Mouse (Mus musculus) heart, embryonic 15.5 days (tissue): ENCODE measurements around the gene Xrcc1. TPM values are rescaled to one million over a fixed set of nuclear protein-coding genes. Genes with fewer than 3 reads are reported as not detected.

Experiments
- ATAC-seq: fragments of 200-750 bp; cut with Nextera tagmentation; replicated peaks from 2 replicates; pipeline ENCODE4 v1.8.0; 2017; ENCODE audit warnings: low read depth, moderate TSS enrichment; ENCODE audit not compliant: insufficient number of reproducible peaks, insufficient read depth, low FRiP score
- H3K27ac ChIP-seq: fragments of 300-500 bp; sonication (generic); 2 replicates; pipeline ENCODE4 v1.5.1; 2015; ENCODE audit warnings: mild to moderate bottlenecking, inconsistent platforms
- H3K27me3 ChIP-seq: fragments of 300-500 bp; sonication (generic); 2 replicates; pipeline ENCODE4 v1.6.1; 2015; ENCODE audit warnings: inconsistent platforms
- H3K36me3 ChIP-seq: fragments of 300-500 bp; sonication (generic); 2 replicates; pipeline ENCODE4 v1.6.1; 2015; ENCODE audit warnings: mild to moderate bottlenecking, inconsistent platforms
- H3K4me1 ChIP-seq: fragments of 300-500 bp; sonication (generic); replicated peaks from 2 replicates; pipeline ENCODE4 v1.6.1; 2015; ENCODE audit warnings: inconsistent platforms
- H3K4me2 ChIP-seq: fragments of 300-500 bp; sonication (generic); 2 replicates; pipeline ENCODE4 v1.6.1; 2015; ENCODE audit warnings: inconsistent platforms, mild to moderate bottlenecking, moderate library complexity
- H3K4me3 ChIP-seq: fragments of 300-500 bp; sonication (generic); 2 replicates; pipeline ENCODE4 v1.5.1; 2015; ENCODE audit warnings: mild to moderate bottlenecking, inconsistent platforms
- H3K9ac ChIP-seq: fragments of 300-500 bp; sonication (generic); 2 replicates; pipeline ENCODE4 v1.6.1; 2015; ENCODE audit warnings: mild to moderate bottlenecking, inconsistent platforms
- H3K9me3 ChIP-seq: fragments of 300-500 bp; sonication (generic); replicated peaks from 2 replicates; pipeline ENCODE4 v1.6.1; 2016; ENCODE audit warnings: inconsistent platforms
- WGBS: fragments of 180-500 bp; shearing (Covaris S2); methylation state at CpG from one replicate; pipeline ENCODE4 v1.1.7; 2015; ENCODE audit warnings: mixed read lengths; 5-methylcytosine and 5-hydroxymethylcytosine counted together
- polyA plus RNA-seq: library from polyadenylated mRNA; unstranded; fragments of >200 nt; fragmentation: Nextera tagmentation; extraction: Ambion mirVana; gene quantifications from 2 replicates; pipeline ENCODE4 v1.2.1, GENCODE M21; 2015

Gene Xrcc1
- polyA plus RNA-seq, 1 experiment from 2014 or later = 56.6 TPM

DNA sequence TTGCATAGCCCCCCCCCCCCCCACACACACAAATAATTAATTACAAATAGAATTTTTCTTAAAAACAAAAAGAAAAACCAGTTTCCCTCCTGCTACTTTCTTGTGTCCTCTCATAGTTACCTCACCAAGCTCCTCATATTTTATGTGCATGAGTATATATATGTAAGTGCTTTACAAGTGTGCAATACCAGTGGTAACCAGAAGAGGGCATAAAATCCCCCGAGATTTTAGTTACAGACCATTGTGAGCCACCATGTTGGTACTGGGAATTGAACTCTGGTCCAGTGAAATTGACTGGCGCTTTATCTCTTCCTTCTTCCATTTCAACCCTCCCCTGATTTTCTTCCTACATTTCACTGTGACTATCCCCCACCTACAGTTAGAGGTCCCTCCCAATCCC is 1.6 kb upstream of the Xrcc1 start:
- no peaks in the 10 kb centered on the region for H3K36me3 ChIP-seq
- H3K4me2 ChIP-seq = no peak overlapping the region
- no peak overlapping the region for H3K4me3 ChIP-seq
- H3K27me3 ChIP-seq = no peaks in the 10 kb centered on the region
- no peak for ATAC-seq
- 86% methylated on average over 2 of the region's 2 CpGs for WGBS
- H3K9ac ChIP-seq = no peak overlapping the region
- no peak overlapping the region for H3K27ac ChIP-seq
- H3K9me3 ChIP-seq = no peaks in the 10 kb centered on the region
- H3K4me1 ChIP-seq = peaks cover 11% of the 10 kb centered on the region

DNA sequence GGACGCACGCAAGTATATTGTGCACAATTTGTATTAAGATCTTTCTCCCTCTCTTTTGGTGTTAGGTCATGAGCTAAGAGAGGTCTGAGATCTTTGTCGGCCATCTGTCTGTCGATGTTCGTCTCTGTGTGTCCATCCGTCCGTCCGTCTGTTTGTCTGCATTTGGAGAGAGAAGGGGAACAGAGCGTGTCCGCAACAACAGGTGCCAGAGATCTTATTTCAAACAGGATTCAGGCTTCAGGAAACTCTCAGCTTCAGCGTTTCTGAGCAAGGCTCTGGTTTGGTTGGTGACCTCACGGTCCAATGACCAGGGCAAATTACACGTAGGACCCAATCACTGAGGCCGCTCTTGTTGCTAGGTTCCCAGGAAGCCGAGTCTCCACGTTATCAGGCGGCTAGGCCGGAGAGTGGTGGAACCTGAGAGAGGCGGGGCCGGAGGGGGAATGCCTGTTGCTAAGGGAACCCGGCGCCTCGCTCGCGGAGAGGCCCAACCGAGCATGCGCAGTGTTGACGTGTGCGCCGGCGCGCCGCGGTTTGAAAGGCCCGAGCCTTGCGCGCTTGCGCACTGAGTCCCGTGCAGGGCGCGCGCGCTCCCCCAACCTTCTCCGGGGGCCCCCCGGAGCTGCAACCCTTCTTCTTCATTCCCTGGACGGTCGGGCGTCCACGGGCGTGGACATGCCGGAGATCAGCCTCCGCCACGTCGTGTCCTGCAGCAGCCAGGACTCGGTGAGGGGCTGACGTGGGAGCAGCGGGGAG is 723 bp downstream of the Xrcc1 start:
- peak; percentile 99 for ATAC-seq
- Histone ChIP-seq H3K36me3 (0 out of 2 replicates have a peak, but pooled peaks cover 3% of the 10 kb centered on the region), H3K27me3 (no peaks in the 10 kb centered on the region), H3K9ac (peak overlapping the region; percentile 93), H3K4me2 (peak overlapping the region; percentile 72), H3K4me1 (peaks cover 11% of the 10 kb centered on the region), H3K4me3 (peak overlapping the region; percentile 94), H3K27ac (peak overlapping the region; percentile 79), H3K9me3 (no peaks in the 10 kb centered on the region)
- under 1% methylated on average over 57 of the region's 57 CpGs for WGBS

DNA sequence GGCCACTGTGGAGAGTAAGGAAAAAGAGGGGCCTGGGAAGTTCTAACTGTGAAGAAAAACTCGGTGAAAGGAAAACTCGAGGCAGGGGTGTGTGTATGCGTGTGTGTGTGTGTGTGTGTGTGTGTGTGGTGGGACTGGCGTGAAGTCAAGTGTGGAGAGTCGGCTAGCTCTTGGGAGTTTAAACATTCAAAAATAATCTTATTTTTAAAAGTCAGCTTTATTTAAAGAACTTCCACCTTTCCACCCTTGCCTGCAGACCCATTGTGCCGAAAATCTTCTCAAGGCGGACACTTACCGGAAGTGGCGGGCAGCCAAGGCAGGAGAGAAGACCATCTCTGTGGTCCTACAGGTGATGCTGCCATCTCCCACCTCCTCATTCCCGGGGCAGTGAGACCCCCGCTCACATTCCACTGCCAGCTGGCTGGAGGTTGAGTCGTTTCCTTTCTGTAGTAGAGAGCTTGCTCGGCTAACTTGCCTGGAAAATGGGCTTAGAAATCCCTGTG is 1.5 kb downstream of the Xrcc1 start:
- peak overlapping the region; percentile 93 for H3K9ac ChIP-seq
- H3K4me1 ChIP-seq = peaks cover 11% of the 10 kb centered on the region
- no peak for ATAC-seq
- peak overlapping the region; percentile 79 for H3K27ac ChIP-seq
- H3K4me3 ChIP-seq = peak overlapping the region; percentile 94
- peak overlapping the region; percentile 72 for H3K4me2 ChIP-seq
- 21% methylated on average over 13 of the region's 13 CpGs for WGBS
- no peaks in the 10 kb centered on the region for H3K27me3 ChIP-seq
- peaks cover 9% of the 10 kb centered on the region for H3K36me3 ChIP-seq
- no peaks in the 10 kb centered on the region for H3K9me3 ChIP-seq

DNA sequence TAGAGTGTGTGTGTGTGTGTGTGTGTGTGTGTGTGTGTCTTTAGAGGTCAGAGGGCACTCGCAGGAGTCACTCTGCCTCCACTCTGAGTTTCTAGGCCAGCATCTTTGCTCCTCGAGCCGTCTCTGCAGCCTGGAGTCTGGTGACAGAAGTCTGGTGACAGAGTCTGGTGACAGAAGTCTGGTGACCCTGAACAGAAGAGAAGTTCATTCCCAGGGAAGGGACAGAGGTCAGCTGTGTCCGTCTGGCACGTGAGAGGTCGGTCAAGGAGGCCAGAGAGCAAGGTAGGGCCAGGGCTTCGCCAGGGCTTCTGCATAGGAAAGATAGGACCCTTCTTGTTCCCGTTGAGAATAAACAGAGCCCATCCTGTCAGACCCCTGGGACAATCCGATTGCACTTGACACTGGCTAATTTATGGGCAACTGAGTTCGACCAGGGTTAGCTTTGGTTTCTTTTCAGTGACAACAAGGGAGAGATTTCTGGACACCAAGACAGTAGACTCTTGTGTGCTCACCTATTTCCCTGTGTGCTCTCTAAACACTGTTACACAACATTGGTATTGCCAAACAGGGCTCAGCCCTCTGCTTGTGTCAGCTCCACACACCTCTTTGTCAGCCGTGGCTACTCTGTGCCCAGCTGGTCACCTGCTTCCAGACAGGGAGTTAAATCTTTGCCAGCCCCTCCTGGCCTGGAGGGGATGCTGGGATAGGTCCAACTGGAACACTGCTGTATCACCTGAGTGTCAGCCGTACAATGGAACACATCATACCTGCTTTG is 6.1 kb downstream of the Xrcc1 start:
- WGBS = 78% methylated on average over 12 of the region's 12 CpGs
- no peaks in the 10 kb centered on the region for H3K9me3 ChIP-seq
- no peak overlapping the region for H3K4me2 ChIP-seq
- no peak overlapping the region for H3K9ac ChIP-seq
- H3K4me3 ChIP-seq = no peak overlapping the region
- no peaks in the 10 kb centered on the region for H3K27me3 ChIP-seq
- ATAC-seq = no peak
- H3K27ac ChIP-seq = no peak overlapping the region
- H3K36me3 ChIP-seq = peaks cover 29% of the 10 kb centered on the region
- peaks cover 5% of the 10 kb centered on the region for H3K4me1 ChIP-seq

DNA sequence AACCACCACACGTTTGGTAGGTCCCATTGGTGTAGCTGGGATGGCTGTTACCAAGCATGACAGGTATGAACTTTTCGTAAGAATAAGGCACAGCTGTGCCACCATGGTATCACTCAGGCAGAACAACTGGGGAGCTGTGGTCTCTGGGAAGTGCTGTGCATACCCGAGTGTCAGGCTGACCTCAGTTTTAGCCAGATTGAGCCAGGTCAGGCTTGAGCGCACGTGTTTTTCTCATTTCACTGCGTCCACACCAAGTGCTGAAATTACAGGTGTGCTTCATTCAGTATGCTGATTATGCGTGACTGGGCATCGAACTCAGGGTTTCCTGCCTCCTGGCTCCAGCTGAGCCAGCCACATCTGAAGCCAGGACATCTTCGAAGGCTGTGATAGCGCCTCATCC is 9.7 kb downstream of the Xrcc1 start:
- WGBS = 93% methylated on average over 10 of the region's 10 CpGs
- Histone ChIP-seq H3K4me2 (no peak overlapping the region), H3K9me3 (no peaks in the 10 kb centered on the region), H3K4me3 (no peak overlapping the region), H3K27ac (no peak overlapping the region), H3K27me3 (no peaks in the 10 kb centered on the region), H3K4me1 (no peaks in the 10 kb centered on the region), H3K36me3 (peaks cover 33% of the 10 kb centered on the region), H3K9ac (no peak overlapping the region)
- ATAC-seq = no peak

DNA sequence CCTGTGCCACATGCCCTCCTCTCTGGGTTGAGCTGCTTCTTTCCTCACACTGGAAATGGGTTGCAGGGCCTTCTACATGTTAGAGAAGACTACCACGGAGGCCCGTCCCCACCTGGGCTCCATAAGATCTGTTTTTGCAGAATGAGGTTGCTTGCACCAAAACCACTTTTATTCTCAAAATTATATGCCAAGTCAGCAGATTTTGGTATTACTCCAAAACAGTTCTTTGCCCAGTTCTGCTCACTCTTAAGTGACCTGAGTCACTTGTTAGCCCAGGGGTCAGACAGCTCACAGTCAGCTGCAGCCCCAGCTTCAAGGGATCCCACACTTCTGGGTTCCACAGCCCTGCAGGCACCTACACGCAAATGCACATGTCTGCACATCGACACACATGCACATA is 15.4 kb downstream of the Xrcc1 start:
- peaks cover 25% of the 10 kb centered on the region for H3K36me3 ChIP-seq
- H3K9me3 ChIP-seq = no peaks in the 10 kb centered on the region

DNA sequence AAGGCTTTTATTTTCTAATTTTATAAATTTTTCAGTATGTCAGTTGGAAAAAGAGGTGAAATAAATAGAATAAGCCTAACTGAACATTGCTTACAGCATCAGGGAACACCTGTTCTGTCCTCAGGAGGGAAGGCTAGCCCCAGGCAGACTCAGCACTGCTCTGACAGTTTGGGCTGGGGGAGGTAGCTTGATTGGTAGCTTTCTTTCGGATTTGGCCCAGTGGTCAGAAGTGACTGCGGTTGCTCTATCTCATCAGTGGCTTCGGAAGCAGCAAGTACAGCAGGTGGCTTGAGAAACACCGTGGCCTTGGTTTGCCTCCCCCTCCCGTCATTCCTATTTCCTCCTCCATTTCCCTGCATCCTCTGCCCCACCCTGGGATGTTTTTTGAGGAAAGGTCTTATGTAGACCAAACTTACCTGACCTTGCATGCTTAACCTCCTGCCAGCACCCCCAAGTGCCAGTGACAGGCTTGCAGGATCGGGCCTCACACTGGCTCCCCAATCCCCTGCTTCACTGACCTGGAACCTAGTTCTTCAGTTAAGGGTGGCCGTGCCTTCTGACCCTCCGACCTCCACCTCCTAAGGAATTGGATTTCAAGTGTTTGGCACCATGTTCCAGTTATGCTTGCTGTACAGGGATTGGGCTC is 17.2 kb downstream of the Xrcc1 start:
- 83% methylated on average over 8 of the region's 8 CpGs for WGBS
- Histone ChIP-seq H3K4me1 (no peaks in the 10 kb centered on the region), H3K9me3 (no peaks in the 10 kb centered on the region), H3K4me3 (no peak overlapping the region), H3K27me3 (no peaks in the 10 kb centered on the region), H3K36me3 (peaks cover 40% of the 10 kb centered on the region), H3K27ac (no peak overlapping the region), H3K9ac (no peak overlapping the region), H3K4me2 (no peak overlapping the region)
- ATAC-seq = no peak

More for the DNA sequence above, 15.4 kb downstream of the Xrcc1 start:
- WGBS = 89% methylated on average over 4 of the region's 4 CpGs
- Histone ChIP-seq H3K4me2 (no peak overlapping the region), H3K27me3 (no peaks in the 10 kb centered on the region), H3K4me3 (no peak overlapping the region), H3K4me1 (no peaks in the 10 kb centered on the region), H3K9ac (no peak overlapping the region), H3K27ac (no peak overlapping the region)
- ATAC-seq = no peak

DNA sequence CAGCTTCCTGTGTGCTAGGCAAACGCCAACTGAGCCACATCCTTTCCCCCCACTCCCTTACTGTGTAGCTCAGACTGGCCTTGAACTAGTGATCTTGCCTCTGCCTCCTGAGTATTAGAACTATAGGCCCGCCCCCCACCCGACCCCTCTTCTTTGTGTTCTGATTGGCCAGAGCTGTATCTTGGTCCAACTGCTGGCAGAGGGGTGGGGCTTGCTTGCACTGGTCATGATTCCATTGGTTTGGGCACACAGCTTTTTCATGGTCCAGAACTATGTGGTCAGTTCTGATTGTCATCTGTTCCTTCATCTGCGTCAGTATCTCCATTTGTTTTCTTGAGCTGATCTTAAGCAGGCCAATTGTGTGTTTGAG is 17.7 kb downstream of the Xrcc1 start:
- 79% methylated on average over 4 of the region's 4 CpGs for WGBS

DNA sequence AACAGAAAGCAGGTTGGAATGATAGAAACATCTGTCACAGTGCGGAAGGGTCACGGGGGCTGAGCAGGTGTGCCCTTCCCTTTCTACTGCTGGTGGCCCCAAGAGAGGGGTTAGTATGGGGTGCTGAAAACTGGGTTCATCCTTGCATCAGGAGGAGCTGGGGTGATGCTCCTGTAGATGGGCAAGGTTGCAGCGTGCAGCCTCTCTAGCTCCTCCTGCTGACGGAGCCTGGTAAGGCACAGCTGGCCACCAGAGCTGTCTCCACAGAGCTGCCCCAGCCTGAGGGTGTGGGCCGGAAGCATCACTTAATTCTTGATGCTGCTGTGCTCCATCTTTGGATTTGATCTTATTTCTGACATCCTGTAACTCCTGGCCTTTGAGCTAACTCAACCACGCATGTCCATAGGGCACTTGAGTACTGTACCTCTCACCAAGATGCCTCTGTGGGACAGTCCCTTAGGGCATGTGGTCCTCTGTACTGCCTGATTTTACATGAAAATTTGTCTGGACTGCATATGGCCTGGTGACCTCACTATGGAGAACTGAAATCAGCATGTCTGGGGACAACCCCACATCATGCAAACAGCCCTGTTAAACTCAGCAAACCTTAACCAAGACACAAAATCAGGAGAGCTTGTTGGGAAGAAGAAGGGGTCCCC is 18.6 kb downstream of the Xrcc1 start:
- H3K36me3 ChIP-seq = peaks cover 50% of the 10 kb centered on the region
- H3K27me3 ChIP-seq = no peaks in the 10 kb centered on the region
- no peak overlapping the region for H3K4me3 ChIP-seq
- 63% methylated on average over 6 of the region's 6 CpGs for WGBS
- H3K9ac ChIP-seq = no peak overlapping the region
- no peak for ATAC-seq
- no peaks in the 10 kb centered on the region for H3K4me1 ChIP-seq
- H3K27ac ChIP-seq = no peak overlapping the region
- H3K4me2 ChIP-seq = no peak overlapping the region
- no peaks in the 10 kb centered on the region for H3K9me3 ChIP-seq

More for the DNA sequence above, 17.7 kb downstream of the Xrcc1 start:
- no peak for ATAC-seq
- Histone ChIP-seq H3K27ac (no peak overlapping the region), H3K4me3 (no peak overlapping the region), H3K27me3 (no peaks in the 10 kb centered on the region), H3K4me2 (no peak overlapping the region), H3K9ac (no peak overlapping the region), H3K9me3 (no peaks in the 10 kb centered on the region), H3K36me3 (peaks cover 45% of the 10 kb centered on the region), H3K4me1 (no peaks in the 10 kb centered on the region)

DNA sequence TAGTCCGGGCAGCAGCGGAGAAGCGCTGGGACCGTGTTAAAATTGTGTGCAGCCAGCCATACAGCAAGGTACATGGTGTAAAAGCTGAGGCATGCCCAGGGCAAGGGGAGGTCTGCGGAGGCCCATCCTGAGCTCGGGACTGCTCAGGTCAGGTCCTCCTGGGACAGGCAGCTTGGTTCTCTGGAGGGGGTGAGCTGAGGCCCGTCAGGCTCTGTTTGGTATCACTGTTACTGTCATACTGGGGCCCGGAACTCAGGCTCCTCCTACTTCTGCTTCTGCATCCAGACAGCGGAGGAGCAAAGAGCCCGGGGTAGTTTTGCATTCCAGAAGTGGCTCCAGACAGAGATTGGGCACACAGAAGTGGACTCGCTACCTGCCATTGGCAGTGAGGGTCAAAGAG is 19.5 kb downstream of the Xrcc1 start:
- ATAC-seq = no peak
- WGBS = 85% methylated on average over 11 of the region's 11 CpGs
- Histone ChIP-seq H3K4me1 (no peaks in the 10 kb centered on the region), H3K27ac (no peak overlapping the region), H3K4me3 (no peak overlapping the region), H3K27me3 (no peaks in the 10 kb centered on the region), H3K9ac (no peak overlapping the region), H3K36me3 (peaks cover 47% of the 10 kb centered on the region), H3K9me3 (no peaks in the 10 kb centered on the region), H3K4me2 (no peak overlapping the region)

DNA sequence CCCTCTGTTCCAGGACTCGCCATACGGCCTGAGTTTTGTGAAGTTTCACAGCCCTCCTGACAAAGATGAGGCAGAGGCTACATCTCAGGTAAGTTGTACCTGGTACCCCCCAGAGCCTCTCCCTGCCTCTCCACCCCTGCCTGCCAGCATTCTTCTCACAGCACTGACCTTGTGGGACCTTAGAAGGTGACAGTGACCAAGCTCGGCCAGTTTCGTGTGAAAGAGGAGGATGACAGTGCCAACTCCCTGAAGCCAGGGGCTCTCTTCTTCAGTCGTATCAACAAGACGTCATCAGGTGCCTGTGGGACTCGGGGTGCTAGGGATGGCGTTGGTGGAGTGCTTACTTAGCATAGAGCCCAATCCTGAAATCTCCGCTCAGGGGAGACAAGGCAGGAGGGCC is 20.1 kb downstream of the Xrcc1 start:
- H3K36me3 ChIP-seq = peaks cover 45% of the 10 kb centered on the region

More for the DNA sequence above, 20.1 kb downstream of the Xrcc1 start:
- Histone ChIP-seq H3K27me3 (no peaks in the 10 kb centered on the region), H3K27ac (no peak overlapping the region), H3K9ac (no peak overlapping the region), H3K4me3 (no peak overlapping the region), H3K4me2 (no peak overlapping the region), H3K9me3 (no peaks in the 10 kb centered on the region), H3K4me1 (no peaks in the 10 kb centered on the region)
- no peak for ATAC-seq
- 90% methylated on average over 9 of the region's 9 CpGs for WGBS
